Mouse (Mus musculus): ENCODE data around the gene Cdnf. TPM values are rescaled to one million over a fixed set of nuclear protein-coding genes. Genes with fewer than 3 reads are reported as not detected.

Cdnf gene
- polyA plus RNA-seq (2016; fragmentation: Nextera tagmentation; extraction: Ambion mirVana) = 0.14 and 0.27 TPM in 2 replicates

- under 1% methylated on average over 60 of the region's 60 CpGs for WGBS
- peaks cover 31% of the 10 kb centered on the region for H3K36me3 ChIP-seq
- no peaks in the 10 kb centered on the region for H3K27me3 ChIP-seq (ENCODE audit: insufficient read depth, poor library complexity, severe bottlenecking)
- H3K27ac ChIP-seq = peak within 1 kb of the TSS; percentile 91
- H3K4me1 ChIP-seq (replicated peaks) = peaks cover 14% of the 10 kb centered on the region
- H3K4me3 ChIP-seq = peak within 1 kb of the TSS; percentile 91
- DNase-seq (ENCODE audit: low spot score) = peak; percentile 97
- H3K9me3 ChIP-seq = no peaks in the 10 kb centered on the region
Measured at GRCm38 (mm10) chr2:3512552-3513454, at the start of gene Cdnf, which contains the start of the genes Gm45902 and Hspa14. TSS of gene Cdnf (plus strand) at chr2:3513030. TSS of gene Gm45902 (minus strand) at chr2:3512790. TSS of gene Hspa14 (minus strand) at chr2:3512814.

GRCm38 (mm10) chr2:3473891-3474290, 38.9 kb upstream of the Cdnf start:
- no peak for DNase-seq (ENCODE audit: low spot score)
- peaks cover 33% of the 10 kb centered on the region for H3K36me3 ChIP-seq
- no peaks in the 10 kb centered on the region for H3K27me3 ChIP-seq (ENCODE audit: insufficient read depth, poor library complexity, severe bottlenecking)
- peak overlapping the region; percentile 97 for H3K27ac ChIP-seq
- H3K9me3 ChIP-seq = no peaks in the 10 kb centered on the region
- peak overlapping the region; percentile 86 for H3K4me3 ChIP-seq
- H3K4me1 ChIP-seq (replicated peaks) = peaks cover 17% of the 10 kb centered on the region
- WGBS = under 1% methylated on average over 12 of the region's 12 CpGs

DNA sequence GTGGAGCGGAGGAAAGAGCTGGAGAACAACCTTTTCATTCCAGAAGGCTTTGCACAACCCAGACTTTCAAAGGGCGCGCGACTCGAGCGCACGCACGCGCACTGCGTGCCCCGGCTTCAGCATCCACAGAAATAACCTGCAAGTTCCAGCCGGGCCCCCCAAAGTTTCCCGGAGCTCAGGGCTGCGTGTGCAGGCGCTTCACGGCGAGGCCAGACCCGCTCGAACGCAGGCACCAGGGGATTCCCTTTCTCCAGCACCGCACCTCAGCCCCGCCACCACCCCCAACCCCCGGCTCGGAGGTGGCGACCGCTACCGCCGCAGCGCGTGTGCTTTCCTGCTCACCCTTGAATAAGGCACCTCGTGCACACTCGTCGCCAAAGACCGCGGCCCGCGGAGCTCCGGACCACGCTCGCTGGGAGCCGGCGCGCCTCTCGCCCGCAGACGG, 38.4 kb upstream of the Cdnf start:
- peak; percentile 77 for DNase-seq (ENCODE audit: low spot score)
- under 1% methylated on average over 46 of the region's 46 CpGs for WGBS
- H3K27ac ChIP-seq = peak overlapping the region; percentile 97
- no peaks in the 10 kb centered on the region for H3K27me3 ChIP-seq (ENCODE audit: insufficient read depth, poor library complexity, severe bottlenecking)
- peaks cover 17% of the 10 kb centered on the region for H3K4me1 ChIP-seq (replicated peaks)
- H3K36me3 ChIP-seq = peaks cover 28% of the 10 kb centered on the region
- H3K9me3 ChIP-seq = 0 out of 2 replicates have a peak, but pooled peaks cover 3% of the 10 kb centered on the region
- peak overlapping the region; percentile 86 for H3K4me3 ChIP-seq

- peaks cover 23% of the 10 kb centered on the region for H3K36me3 ChIP-seq
- 0 out of 2 replicates have a peak, but pooled peaks cover 4% of the 10 kb centered on the region for H3K9me3 ChIP-seq
- H3K27ac ChIP-seq = peak within 1 kb of the TSS; percentile 97
- H3K27me3 ChIP-seq (ENCODE audit: insufficient read depth, poor library complexity, severe bottlenecking) = no peaks in the 10 kb centered on the region
- H3K4me3 ChIP-seq = peak within 1 kb of the TSS; percentile 86
- under 1% methylated on average over 42 of the region's 42 CpGs for WGBS
- DNase-seq (ENCODE audit: low spot score) = peak; percentile 99
- H3K4me1 ChIP-seq (replicated peaks) = peaks cover 17% of the 10 kb centered on the region
Measured at GRCm38 (mm10) chr2:3474861-3475283, 38.0 kb upstream of the Cdnf start, which contains the start of gene Suv39h2. TSS of gene Suv39h2 (minus strand) at chr2:3475031.

DNA sequence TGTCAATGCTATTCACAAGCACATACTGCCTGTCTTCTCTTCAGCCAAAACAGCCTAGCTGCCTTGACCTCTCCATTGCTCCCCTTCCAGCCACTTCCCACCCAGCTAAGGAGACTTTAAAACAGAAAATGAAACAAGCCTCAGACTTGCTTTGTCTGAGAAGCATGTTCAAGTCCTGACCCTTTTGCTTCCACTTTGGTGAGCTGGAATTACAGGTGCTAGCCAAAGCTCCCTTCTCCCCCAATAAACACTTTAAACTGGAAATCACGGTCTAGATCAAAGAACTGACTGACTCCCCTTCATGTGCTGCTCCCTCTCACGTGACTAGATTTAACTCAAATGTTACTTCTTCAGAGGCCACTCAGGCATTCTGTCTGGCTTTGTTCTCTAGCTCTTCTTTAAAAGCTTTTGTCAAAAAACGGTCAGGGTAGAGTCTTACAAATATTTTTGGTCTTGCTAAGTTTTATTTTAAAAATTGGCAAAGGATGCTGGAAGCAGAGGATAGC, 37.0 kb upstream of the Cdnf start:
- Histone ChIP-seq H3K4me1 (replicated peaks) (peaks cover 17% of the 10 kb centered on the region), H3K27ac (peak overlapping the region; percentile 97), H3K36me3 (peaks cover 15% of the 10 kb centered on the region), H3K27me3 (ENCODE audit: insufficient read depth, poor library complexity, severe bottlenecking) (no peaks in the 10 kb centered on the region), H3K9me3 (0 out of 2 replicates have a peak, but pooled peaks cover 4% of the 10 kb centered on the region), H3K4me3 (peak overlapping the region; percentile 86; the same call in 1 of the 2 replicates)
- WGBS = 72% methylated on average over 3 of the region's 3 CpGs
- no peak for DNase-seq (ENCODE audit: low spot score)

GRCm38 (mm10) chr2:3480239-3480638, 32.6 kb upstream of the Cdnf start:
- H3K4me3 ChIP-seq = no peak overlapping the region
- H3K27me3 ChIP-seq (ENCODE audit: insufficient read depth, poor library complexity, severe bottlenecking) = no peaks in the 10 kb centered on the region
- peaks cover 5% of the 10 kb centered on the region; the same call in 1 of the 2 replicates for H3K4me1 ChIP-seq (replicated peaks)
- H3K36me3 ChIP-seq = peaks cover 4% of the 10 kb centered on the region; the same call in 1 of the 2 replicates
- no peak for DNase-seq (ENCODE audit: low spot score)
- H3K27ac ChIP-seq = no peak overlapping the region
- WGBS = 81% methylated on average over 3 of the region's 3 CpGs
- H3K9me3 ChIP-seq = 0 out of 2 replicates have a peak, but pooled peaks cover 4% of the 10 kb centered on the region

DNA sequence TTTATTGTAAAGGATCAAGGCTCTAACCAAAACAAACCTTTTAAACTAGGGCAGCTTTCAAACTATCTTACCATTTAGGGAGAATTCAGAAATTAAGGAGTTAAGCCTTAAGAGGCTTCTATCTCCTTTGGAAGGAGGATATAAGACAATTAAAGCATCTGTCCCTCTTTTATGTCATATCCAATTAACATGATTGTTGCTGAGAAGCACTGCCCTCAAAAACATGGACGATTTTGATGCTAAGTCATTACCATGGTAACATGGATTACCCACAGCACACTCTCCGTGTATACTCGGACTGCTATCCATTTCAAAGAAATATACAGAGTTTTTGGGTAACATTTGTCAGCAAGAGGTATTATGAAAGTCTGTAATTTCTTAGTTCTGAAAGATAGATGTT, 23.0 kb upstream of the Cdnf start:
- Histone ChIP-seq H3K36me3 (peaks cover 58% of the 10 kb centered on the region), H3K27ac (no peak overlapping the region), H3K4me1 (replicated peaks) (no peaks in the 10 kb centered on the region), H3K4me3 (no peak overlapping the region), H3K9me3 (no peaks in the 10 kb centered on the region), H3K27me3 (ENCODE audit: insufficient read depth, poor library complexity, severe bottlenecking) (no peaks in the 10 kb centered on the region)
- DNase-seq (ENCODE audit: low spot score) = no peak
- WGBS = 91% methylated on average over 3 of the region's 3 CpGs

- WGBS = 89% methylated on average over 3 of the region's 3 CpGs
- Histone ChIP-seq H3K4me1 (replicated peaks) (no peaks in the 10 kb centered on the region), H3K4me3 (no peak overlapping the region), H3K27me3 (ENCODE audit: insufficient read depth, poor library complexity, severe bottlenecking) (no peaks in the 10 kb centered on the region), H3K9me3 (no peaks in the 10 kb centered on the region), H3K27ac (no peak overlapping the region), H3K36me3 (peaks cover 92% of the 10 kb centered on the region)
- DNase-seq (ENCODE audit: low spot score) = no peak
Measured at GRCm38 (mm10) chr2:3493833-3494409, 18.9 kb upstream of the Cdnf start.

DNA sequence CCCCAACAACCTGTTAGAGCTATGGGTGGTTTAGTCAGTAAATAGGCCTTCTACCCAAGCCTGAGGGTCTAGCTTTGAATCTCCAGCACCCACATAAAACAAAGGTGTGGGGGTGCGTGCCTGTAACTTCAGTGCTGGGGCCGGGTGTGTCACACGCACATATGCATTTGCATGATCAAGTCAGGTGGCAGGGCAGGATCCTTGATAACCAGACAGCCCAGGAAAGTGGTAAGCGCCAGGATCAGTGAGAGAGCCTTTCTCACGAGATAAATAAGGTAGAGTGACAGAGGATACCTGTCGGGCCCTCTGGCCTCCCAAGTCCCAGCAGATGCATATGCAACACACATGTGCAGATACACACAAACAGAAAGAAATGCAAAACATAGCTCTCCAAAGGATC, 13.3 kb upstream of the Cdnf start:
- 91% methylated on average over 6 of the region's 6 CpGs for WGBS
- Histone ChIP-seq H3K27me3 (ENCODE audit: insufficient read depth, poor library complexity, severe bottlenecking) (no peaks in the 10 kb centered on the region), H3K9me3 (no peaks in the 10 kb centered on the region), H3K36me3 (peaks cover 88% of the 10 kb centered on the region), H3K27ac (no peak overlapping the region), H3K4me1 (replicated peaks) (no peaks in the 10 kb centered on the region), H3K4me3 (no peak overlapping the region)
- DNase-seq (ENCODE audit: low spot score) = no peak

DNA sequence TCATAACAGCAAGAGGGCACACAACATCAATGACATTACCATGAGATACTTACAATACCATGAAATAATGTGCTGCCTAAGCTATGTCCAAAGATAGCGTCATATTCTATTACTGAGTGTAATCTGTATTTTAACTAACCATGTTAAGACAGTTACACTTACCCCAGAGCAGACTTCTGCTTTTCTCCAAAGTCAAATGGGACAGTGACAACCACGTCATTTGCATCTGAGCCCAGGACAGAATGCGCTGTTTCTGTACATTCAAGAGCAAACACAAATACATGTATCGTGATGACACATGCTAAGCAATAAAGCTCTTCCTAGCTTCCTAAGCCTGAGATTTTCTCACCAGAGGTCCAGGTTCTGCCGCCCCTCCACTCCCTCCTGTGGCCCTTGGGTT, 11.9 kb upstream of the Cdnf start:
- Histone ChIP-seq H3K27ac (no peak overlapping the region), H3K27me3 (ENCODE audit: insufficient read depth, poor library complexity, severe bottlenecking) (no peaks in the 10 kb centered on the region), H3K4me1 (replicated peaks) (no peaks in the 10 kb centered on the region), H3K4me3 (no peak overlapping the region), H3K9me3 (no peaks in the 10 kb centered on the region), H3K36me3 (peaks cover 88% of the 10 kb centered on the region)
- no peak for DNase-seq (ENCODE audit: low spot score)
- 93% methylated on average over 5 of the region's 5 CpGs for WGBS

GRCm38 (mm10) chr2:3512076-3512475, 754 bp upstream of the Cdnf start:
- WGBS = under 1% methylated on average over 15 of the region's 15 CpGs
- Histone ChIP-seq H3K27me3 (ENCODE audit: insufficient read depth, poor library complexity, severe bottlenecking) (no peaks in the 10 kb centered on the region), H3K36me3 (peaks cover 39% of the 10 kb centered on the region), H3K4me3 (peak overlapping the region; percentile 91), H3K9me3 (no peaks in the 10 kb centered on the region), H3K4me1 (replicated peaks) (peaks cover 14% of the 10 kb centered on the region), H3K27ac (peak overlapping the region; percentile 91)
- DNase-seq (ENCODE audit: low spot score) = peak; percentile 51

DNA sequence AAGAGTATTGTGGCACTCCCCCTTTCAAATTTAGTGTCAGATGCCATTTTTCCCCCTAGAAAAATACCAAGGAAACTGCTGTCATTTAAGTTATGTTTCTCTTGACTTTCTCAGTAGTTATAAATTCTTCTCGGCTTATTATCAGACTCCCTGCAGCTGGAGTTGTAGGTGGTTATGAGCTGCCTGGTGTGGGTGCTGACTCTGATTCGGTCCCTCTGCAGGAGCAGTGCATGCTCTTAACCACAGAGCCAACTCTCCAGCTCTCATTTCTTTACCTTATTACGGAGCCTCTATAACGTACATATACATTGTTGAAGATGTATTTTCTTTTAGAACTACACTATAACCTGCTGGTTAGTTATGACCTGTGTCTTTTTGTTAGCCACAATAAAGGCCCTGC, 9.7 kb downstream of the Cdnf start:
- H3K36me3 ChIP-seq = no peaks in the 10 kb centered on the region
- DNase-seq (ENCODE audit: low spot score) = no peak
- H3K4me3 ChIP-seq = no peak overlapping the region
- no peaks in the 10 kb centered on the region for H3K27me3 ChIP-seq (ENCODE audit: insufficient read depth, poor library complexity, severe bottlenecking)
- 92% methylated on average over 4 of the region's 4 CpGs for WGBS
- H3K4me1 ChIP-seq (replicated peaks) = no peaks in the 10 kb centered on the region
- H3K27ac ChIP-seq = no peak overlapping the region
- no peaks in the 10 kb centered on the region for H3K9me3 ChIP-seq
